Mouse (Mus musculus) heart, embryonic 16.5 days (tissue): ENCODE data around the gene Ocm. TPM values are rescaled to one million over a fixed set of nuclear protein-coding genes. Genes with fewer than 3 reads are reported as not detected.

Source experiments
- ATAC-seq: fragments of 200-750 bp; cut with Nextera tagmentation; replicated peaks from 2 replicates; pipeline ENCODE4 v1.8.0; 2017; ENCODE audit warnings: moderate number of reproducible peaks; ENCODE audit not compliant: insufficient read depth, low FRiP score; ENCODE audit errors: extremely low read depth
- H3K27ac ChIP-seq: fragments of 300-500 bp; sonication (generic); 2 replicates; pipeline ENCODE4 v1.5.1; 2014; ENCODE audit warnings: mild to moderate bottlenecking, low read length, control low read depth, moderate library complexity
- H3K27me3 ChIP-seq: fragments of 300-500 bp; sonication (generic); 2 replicates; pipeline ENCODE4 v1.6.1; 2014; ENCODE audit warnings: low read length, mixed read lengths; ENCODE audit not compliant: control insufficient read depth, insufficient read depth
- H3K36me3 ChIP-seq: fragments of 300-500 bp; sonication (generic); 2 replicates; pipeline ENCODE4 v1.6.1; 2014; ENCODE audit not compliant: control insufficient read depth, insufficient read depth
- H3K4me1 ChIP-seq: fragments of 300-500 bp; sonication (generic); 2 replicates; pipeline ENCODE4 v1.6.1; 2014; ENCODE audit warnings: low read length, mixed read lengths; ENCODE audit not compliant: control insufficient read depth, insufficient read depth
- H3K4me2 ChIP-seq: fragments of 300-500 bp; sonication (generic); 2 replicates; pipeline ENCODE4 v1.6.1; 2014; ENCODE audit warnings: low read depth, mild to moderate bottlenecking, control low read depth, low read length
- H3K4me3 ChIP-seq: fragments of 300-500 bp; sonication (generic); 2 replicates; pipeline ENCODE4 v1.5.1; 2014; ENCODE audit warnings: mild to moderate bottlenecking, control low read depth, low read length
- H3K9ac ChIP-seq: fragments of 300-500 bp; sonication (generic); 2 replicates; pipeline ENCODE4 v1.6.1; 2014; ENCODE audit warnings: low read length, control low read depth
- H3K9me3 ChIP-seq: fragments of 300-500 bp; sonication (generic); replicated peaks from 2 replicates; pipeline ENCODE4 v1.6.1; 2016; ENCODE audit warnings: low read length; ENCODE audit not compliant: control insufficient read depth
- WGBS: fragments of 180-500 bp; shearing (Covaris S2); extraction: QIAGEN DNeasy Blood & Tissue Kit; methylation state at CpG from one replicate; pipeline ENCODE4 v1.1.7; 2014; 5-methylcytosine and 5-hydroxymethylcytosine counted together
- polyA plus RNA-seq: library from polyadenylated mRNA; unstranded; fragments of >200 nt; fragmentation: Nextera tagmentation; extraction: Ambion mirVana; gene quantifications from 2 replicates; pipeline ENCODE4 v1.2.1, GENCODE M21; 2015

Gene Ocm
- polyA plus RNA-seq, 1 experiment from 2014 or later = 0.64 TPM

DNA sequence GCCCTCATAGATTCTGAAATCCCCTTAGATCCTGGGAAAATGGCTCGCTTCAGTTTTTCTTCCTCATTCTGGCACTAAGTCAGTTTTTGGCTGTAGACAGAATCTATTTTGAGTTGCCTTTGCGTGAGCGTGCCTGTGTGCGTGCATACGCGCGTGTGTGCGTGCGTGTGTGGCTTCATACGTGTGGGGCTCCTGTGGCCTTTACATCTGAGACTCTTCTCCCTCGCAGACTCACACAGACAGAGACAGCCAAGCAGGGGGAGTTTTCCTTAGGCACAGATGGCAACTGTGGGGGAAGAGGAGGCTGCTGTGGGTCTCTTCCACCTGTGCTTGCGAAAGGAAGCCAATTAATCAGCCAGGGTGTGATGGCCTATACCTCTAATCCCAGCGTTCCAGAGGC lies 20.9 kb upstream of the Ocm start:
- Histone ChIP-seq H3K4me1 (no peaks in the 10 kb centered on the region), H3K27me3 (no peaks in the 10 kb centered on the region), H3K36me3 (no peaks in the 10 kb centered on the region), H3K9me3 (no peaks in the 10 kb centered on the region), H3K4me3 (no peak overlapping the region), H3K27ac (no peak overlapping the region), H3K9ac (no peak overlapping the region), H3K4me2 (no peak overlapping the region)
- ATAC-seq = no peak
- 58% methylated on average over 13 of the region's 13 CpGs for WGBS

DNA sequence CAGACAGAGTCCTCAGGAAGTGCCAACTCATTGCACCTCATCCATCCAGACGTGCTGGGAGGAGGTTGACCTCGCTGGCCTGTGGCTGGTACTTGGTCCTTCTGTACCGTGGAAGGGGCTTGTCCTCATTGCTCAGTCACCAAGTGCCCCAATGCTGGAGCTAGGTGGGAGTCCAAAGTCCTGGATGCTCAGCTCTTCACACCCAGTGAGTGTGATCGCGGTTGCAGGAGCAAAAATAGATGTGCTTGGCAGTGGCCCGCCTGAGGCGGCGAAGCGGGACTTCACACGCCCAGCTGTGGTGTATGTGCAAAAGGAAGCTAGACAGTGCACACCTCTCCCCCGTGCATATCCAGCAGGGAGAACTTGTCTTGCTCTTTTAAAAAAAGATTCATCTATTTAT lies 16.7 kb upstream of the Ocm start:
- Histone ChIP-seq H3K27me3 (no peaks in the 10 kb centered on the region), H3K9ac (no peak overlapping the region), H3K36me3 (no peaks in the 10 kb centered on the region), H3K4me2 (no peak overlapping the region), H3K4me3 (no peak overlapping the region), H3K4me1 (no peaks in the 10 kb centered on the region), H3K9me3 (no peaks in the 10 kb centered on the region), H3K27ac (no peak overlapping the region)
- WGBS = 79% methylated on average over 11 of the region's 11 CpGs
- ATAC-seq = no peak

DNA sequence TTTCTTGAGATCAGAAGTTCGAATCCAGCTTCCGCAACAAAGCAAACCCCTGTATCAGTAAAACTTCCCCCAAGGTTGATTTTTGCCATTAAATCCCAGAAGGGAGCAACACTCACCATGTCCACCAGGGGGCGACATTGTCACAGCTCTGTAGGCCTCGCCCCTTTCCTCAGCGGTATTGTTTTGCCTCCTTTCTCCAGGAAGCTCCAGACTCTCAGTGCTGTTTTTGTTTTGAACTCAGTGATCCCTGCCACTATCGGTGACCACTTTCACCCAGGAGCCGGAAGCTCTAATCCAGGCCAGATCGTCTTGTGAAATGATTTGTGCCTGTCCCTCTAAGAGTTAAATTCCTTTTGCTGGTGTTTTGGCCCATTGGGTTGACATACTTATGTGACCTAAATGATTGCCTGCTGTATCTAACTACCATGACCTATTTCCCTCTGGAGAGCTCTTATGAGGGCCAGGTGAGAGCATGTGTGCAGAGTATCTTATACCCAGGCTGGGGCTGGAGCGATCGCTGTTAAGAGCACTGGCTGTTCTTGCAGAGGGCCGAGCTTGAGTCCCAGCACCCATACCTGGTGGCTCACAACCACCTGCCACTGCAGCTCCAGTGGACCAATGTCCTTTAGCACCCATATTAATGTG lies 14.4 kb upstream of the Ocm start:
- 47% methylated on average over 11 of the region's 11 CpGs for WGBS
- peak overlapping the region; percentile 35 for H3K4me2 ChIP-seq

DNA sequence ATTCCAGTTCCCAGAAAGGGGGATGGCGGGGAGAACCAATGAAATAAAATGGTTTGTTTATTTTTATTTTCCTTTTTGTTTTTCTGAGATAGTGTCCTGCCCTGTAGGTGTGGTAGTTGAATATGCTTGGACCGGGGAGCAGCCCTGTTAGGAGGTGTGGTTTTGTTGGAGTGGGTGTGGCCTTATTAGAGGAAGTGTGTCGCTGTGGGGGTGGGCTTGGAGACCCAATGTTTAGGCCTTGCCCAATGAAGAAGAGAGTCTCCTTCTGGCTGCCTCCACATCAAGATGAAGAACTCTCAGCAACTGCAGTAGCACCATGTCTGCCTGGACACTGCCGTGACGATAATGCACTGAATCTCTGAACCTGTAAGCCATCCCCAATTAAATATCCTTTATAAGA lies 13.4 kb upstream of the Ocm start:
- no peak overlapping the region for H3K4me2 ChIP-seq
- no peaks in the 10 kb centered on the region for H3K36me3 ChIP-seq
- H3K4me1 ChIP-seq = no peaks in the 10 kb centered on the region
- no peak for ATAC-seq
- no peak overlapping the region for H3K9ac ChIP-seq
- WGBS = 84% methylated on average over 5 of the region's 5 CpGs
- H3K27me3 ChIP-seq = no peaks in the 10 kb centered on the region
- H3K9me3 ChIP-seq = no peaks in the 10 kb centered on the region
- no peak overlapping the region for H3K4me3 ChIP-seq
- H3K27ac ChIP-seq = no peak overlapping the region

More for the DNA sequence above, 14.4 kb upstream of the Ocm start:
- Histone ChIP-seq H3K9me3 (no peaks in the 10 kb centered on the region), H3K27ac (no peak overlapping the region), H3K9ac (peak overlapping the region; percentile 54; the same call in 1 of the 2 replicates), H3K36me3 (no peaks in the 10 kb centered on the region), H3K27me3 (no peaks in the 10 kb centered on the region), H3K4me3 (no peak overlapping the region), H3K4me1 (no peaks in the 10 kb centered on the region)
- ATAC-seq = 0 out of 2 replicates have a peak, but pooled peaks have one; percentile 14

DNA sequence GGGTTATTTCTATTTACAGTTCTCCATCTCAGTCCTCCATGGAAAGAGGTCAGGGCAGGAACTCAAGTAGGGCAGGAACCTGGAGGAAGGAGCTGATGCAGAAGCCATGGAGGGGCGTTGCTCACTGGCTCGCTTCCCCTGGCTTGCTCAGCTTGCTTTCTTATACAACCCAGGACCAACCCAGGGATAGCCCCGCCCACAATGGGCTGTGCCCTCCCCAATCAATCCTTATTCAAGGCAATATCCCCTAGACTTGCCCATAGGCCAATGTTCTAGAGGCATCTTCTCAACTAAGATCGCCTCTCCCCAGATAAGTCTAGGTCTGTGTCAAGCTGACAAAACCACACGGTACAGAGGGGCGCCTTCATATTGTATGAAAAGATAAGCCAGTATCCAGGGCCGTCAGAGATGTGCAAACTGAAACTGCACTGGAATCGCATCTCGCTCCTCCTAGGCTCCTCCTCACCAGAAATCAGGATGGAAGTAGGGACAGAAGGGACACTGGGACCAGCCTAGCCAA lies 12.7 kb upstream of the Ocm start:
- Histone ChIP-seq H3K4me1 (no peaks in the 10 kb centered on the region), H3K27me3 (no peaks in the 10 kb centered on the region), H3K27ac (no peak overlapping the region), H3K36me3 (no peaks in the 10 kb centered on the region), H3K4me3 (no peak overlapping the region), H3K9me3 (no peaks in the 10 kb centered on the region), H3K4me2 (no peak overlapping the region), H3K9ac (no peak overlapping the region)
- no peak for ATAC-seq
- WGBS = 72% methylated on average over 9 of the region's 9 CpGs

DNA sequence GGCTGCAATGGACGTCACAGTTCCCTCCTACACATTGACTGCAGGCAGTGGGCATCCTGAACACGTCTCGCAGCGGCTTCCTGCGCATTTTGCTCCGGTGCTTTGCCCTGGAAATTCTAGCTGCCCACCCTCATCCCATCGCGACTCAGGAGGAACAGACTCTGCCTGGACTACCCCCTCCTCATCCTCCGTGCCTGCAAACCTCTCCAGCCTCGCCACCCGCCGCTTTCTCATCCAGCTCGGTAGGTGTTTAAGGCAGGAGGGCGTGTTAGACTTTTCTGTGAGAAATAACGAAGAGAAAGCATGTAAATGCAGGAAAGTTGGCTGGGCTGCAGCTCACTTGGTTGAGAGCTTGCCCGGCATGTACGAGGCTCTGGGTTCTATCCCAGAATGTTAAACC lies 10.5 kb upstream of the Ocm start:
- no peak overlapping the region for H3K4me2 ChIP-seq

DNA sequence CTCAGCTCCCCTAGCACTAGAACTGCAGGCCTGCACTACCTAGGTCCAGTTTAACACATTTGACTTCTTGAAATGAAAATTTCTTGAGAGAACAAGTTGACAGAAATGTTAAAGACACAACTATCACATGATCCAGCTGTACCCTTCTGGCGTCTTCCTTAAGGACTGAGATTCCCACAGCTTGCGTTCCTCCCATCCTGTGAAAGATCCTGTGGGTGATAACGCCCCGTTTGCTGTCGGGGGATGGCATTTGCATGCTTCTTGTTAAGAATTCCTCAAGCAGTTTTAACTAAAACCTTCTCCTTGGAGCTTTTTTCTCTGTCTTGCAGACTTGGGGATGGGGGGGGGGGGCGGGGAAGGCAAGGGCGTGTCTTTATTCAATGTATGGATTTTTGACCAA lies 8.1 kb upstream of the Ocm start:
- no peak overlapping the region for H3K4me3 ChIP-seq
- no peak overlapping the region for H3K4me2 ChIP-seq
- H3K4me1 ChIP-seq = no peaks in the 10 kb centered on the region
- H3K27ac ChIP-seq = no peak overlapping the region
- WGBS = 44% methylated on average over 7 of the region's 7 CpGs
- H3K9me3 ChIP-seq = no peaks in the 10 kb centered on the region
- no peak for ATAC-seq
- no peaks in the 10 kb centered on the region for H3K36me3 ChIP-seq
- no peaks in the 10 kb centered on the region for H3K27me3 ChIP-seq
- H3K9ac ChIP-seq = no peak overlapping the region

More for the DNA sequence above, 10.5 kb upstream of the Ocm start:
- no peaks in the 10 kb centered on the region for H3K36me3 ChIP-seq
- no peaks in the 10 kb centered on the region for H3K27me3 ChIP-seq
- no peak overlapping the region for H3K9ac ChIP-seq
- H3K9me3 ChIP-seq = no peaks in the 10 kb centered on the region
- H3K27ac ChIP-seq = no peak overlapping the region
- H3K4me1 ChIP-seq = no peaks in the 10 kb centered on the region
- no peak overlapping the region for H3K4me3 ChIP-seq
- WGBS = 52% methylated on average over 17 of the region's 17 CpGs
- ATAC-seq = no peak

DNA sequence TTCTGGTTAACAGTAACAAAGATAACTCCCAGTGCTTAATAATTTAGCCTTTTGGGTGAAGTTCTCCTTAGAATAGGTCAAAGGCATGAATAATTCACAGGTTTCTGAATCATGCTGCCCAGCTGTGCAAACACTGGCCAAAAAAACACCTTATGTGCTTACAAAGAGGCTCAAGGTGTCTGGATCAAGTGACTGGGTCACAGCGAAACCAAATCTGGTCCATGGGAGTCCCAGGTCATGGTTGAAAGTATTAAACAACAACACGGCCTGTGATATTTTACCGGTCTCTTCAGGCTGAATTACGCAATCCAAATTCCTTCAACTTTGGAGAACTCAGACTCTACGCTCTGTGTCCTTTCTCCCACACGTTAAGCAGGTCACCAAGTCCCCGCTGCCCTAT lies 6.0 kb upstream of the Ocm start:
- Histone ChIP-seq H3K4me3 (no peak overlapping the region), H3K27me3 (no peaks in the 10 kb centered on the region), H3K9me3 (no peaks in the 10 kb centered on the region), H3K9ac (no peak overlapping the region), H3K27ac (no peak overlapping the region), H3K4me2 (no peak overlapping the region), H3K4me1 (no peaks in the 10 kb centered on the region), H3K36me3 (no peaks in the 10 kb centered on the region)
- WGBS = 84% methylated on average over 7 of the region's 7 CpGs
- no peak for ATAC-seq

DNA sequence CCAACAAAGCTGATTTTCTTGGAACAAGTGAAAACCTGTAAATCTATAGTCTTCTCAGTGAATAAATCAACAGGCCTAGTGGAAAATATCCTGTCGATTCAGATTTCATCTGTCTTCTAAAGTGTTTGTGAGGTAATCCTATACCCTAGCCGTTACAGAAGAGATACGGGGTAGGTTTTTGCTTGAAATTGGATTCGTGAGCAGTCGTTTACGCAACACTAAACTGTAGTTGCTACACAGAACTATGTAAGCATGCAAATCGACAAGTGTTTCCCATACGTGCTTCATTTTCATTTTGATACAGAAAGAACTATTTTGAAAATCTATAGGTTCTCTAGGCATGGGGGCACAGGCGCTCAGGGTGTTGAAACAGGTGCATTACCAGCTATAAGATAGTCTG lies 10.6 kb downstream of the Ocm start:
- WGBS = 86% methylated on average over 9 of the region's 9 CpGs
- Histone ChIP-seq H3K4me2 (no peak overlapping the region), H3K9ac (no peak overlapping the region), H3K27ac (no peak overlapping the region), H3K27me3 (no peaks in the 10 kb centered on the region), H3K36me3 (peaks cover 14% of the 10 kb centered on the region), H3K4me1 (peaks cover 4% of the 10 kb centered on the region), H3K9me3 (no peaks in the 10 kb centered on the region), H3K4me3 (no peak overlapping the region)
- no peak for ATAC-seq
